Mouse (Mus musculus) leukemia stem cell, adult 10-12 weeks (primary cell): ENCODE measurements around the gene Hbq1b. TPM values are rescaled to one million over a fixed set of nuclear protein-coding genes. Genes with fewer than 3 reads are reported as not detected.

Experiments
- polyA plus RNA-seq: library from polyadenylated mRNA; stranded (reverse); fragments of >175 nt; gene quantifications from 2 replicates; pipeline ENCODE4 v1.2.3, GENCODE M21; 2012; ENCODE audit warnings: low replicate concordance

Gene Hbq1b
- 2.8 and 4.7 TPM in 2 replicates for polyA plus RNA-seq

GRCm38 (mm10) chr11:32286695-32287492, at the start of gene Hbq1b:
TSS of gene Hbq1b (plus strand) at chr11:32286965.

DNA sequence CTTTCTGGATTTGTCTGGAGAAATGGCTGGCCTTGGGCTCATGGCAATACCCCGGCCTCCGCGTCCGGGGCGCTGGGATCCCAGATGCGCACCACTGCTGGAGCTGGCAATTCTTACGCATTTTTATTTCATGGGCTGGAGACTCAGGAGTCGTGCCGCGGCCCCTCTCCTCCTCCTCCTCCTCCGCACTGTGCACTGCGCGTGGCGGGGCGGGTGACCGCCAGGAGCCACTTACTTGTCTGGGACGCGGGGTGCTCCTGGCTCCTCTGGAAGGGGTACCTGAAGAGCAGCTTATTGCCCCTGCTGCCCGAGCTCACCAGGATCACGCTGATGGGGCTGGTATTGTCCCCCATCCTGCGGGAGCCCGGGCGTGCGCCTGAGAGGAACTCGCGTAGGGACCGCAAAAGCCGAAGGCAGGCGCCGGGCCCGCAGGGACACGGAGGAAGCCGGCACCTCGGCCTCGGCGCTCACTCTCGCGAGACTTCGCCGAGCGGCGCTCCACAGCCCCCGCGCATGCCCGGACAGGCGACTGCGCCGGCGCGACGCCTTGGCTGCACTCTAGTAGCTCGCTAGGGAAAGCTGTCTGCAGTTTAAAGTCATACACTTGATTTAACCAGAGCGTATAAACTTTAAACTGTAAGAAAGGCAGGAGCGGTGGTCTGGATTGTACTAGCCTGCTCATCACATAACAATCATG, 19.4 kb upstream of the Hbq1b start, which contains the start of gene Nprl3:
Gene Nprl3 (minus strand): TSS at position 520 of the 697 bp plus-strand sequence.

DNA sequence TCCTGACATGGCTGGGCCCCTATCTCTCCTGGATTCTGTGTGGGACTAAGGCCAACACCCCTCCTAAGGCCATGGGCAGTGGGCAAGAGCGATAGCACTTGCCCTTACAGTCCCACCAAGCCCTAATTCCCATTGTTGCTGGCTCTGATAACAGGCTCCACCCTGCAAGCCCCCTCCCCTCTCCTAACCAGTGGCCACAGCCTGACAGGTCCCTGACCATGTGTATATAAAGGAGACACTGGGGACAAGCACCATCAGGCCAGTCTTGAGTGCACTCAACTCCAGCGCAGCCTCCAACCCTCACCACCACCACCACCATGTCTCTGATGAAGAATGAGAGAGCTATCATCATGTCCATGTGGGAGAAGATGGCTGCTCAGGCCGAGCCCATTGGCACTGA, 10.4 kb upstream of the Hbq1b start, which contains the start of gene Hba-x:
Gene Hba-x (plus strand): TSS at position 54 of the 400 bp plus-strand sequence.

DNA sequence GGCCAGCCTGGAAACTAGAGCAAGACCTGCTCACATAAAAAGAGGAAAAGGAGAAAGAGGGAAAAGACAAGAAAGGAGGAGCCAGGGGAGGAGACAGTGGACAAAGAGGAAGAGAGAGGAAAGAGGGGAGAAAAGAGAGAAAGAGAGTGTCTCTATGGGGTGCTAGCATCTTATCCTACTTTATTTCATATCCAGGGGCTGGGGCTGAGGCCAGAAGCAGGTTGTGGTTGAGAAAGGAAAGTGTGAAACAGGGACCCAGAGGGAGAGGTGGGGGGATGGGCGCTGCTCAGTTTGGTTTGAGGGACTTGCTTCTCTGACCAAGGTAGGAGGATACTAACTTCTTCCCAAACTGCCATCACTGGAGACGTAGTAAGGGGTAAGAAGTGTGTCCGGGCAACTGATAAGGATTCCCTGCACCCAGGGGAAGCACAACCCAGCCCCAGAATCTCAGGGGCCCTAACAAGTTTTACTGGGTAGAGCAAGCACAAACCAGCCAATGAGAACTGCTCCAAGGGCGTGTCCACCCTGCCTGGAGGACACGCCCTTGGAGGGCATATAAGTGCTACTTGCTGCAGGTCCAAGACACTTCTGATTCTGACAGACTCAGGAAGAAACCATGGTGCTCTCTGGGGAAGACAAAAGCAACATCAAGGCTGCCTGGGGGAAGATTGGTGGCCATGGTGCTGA, 3.5 kb upstream of the Hbq1b start, which contains the start of gene Hba-a1:
Gene Hba-a1 (plus strand): TSS at position 421 of the 687 bp plus-strand sequence.

GRCm38 (mm10) chr11:32296203-32296602, 9.4 kb downstream of the Hbq1b start, which contains the start of gene Hba-a2:
TSS of gene Hba-a2 (plus strand) at chr11:32296489.

GRCm38 (mm10) chr11:32299865-32300264, 13.1 kb downstream of the Hbq1b start, which contains the start of gene Hbq1a:
TSS of gene Hbq1a (plus strand) at chr11:32300069.

Other genes starting within 250 kb of the Hbq1b start
- gene Il9r, start 86.7 kb upstream of the Hbq1b start, polyA plus RNA-seq = 4.6 and 4.7 TPM in 2 replicates
- gene Snrnp25, start 81.5 kb upstream of the Hbq1b start, polyA plus RNA-seq = 19.5 and 33.5 TPM in 2 replicates
- 3.8 and 6.7 TPM in 2 replicates for gene Rhbdf1, start 64.7 kb upstream of the Hbq1b start, polyA plus RNA-seq
- 13.5 and 23.9 TPM in 2 replicates for gene Mpg, start 60.5 kb upstream of the Hbq1b start, polyA plus RNA-seq
- gene Nprl3, start 19.3 kb upstream of the Hbq1b start, polyA plus RNA-seq = 61.7 and 82.0 TPM in 2 replicates
- not detected in 2 replicates for gene Hba-x, start 10.6 kb upstream of the Hbq1b start, polyA plus RNA-seq
- 52,749 and 137,215 TPM in 2 replicates for gene Hba-a1, start 3.5 kb upstream of the Hbq1b start, polyA plus RNA-seq
- gene Hba-a2, start 9.5 kb downstream of the Hbq1b start, polyA plus RNA-seq = 23,584 and 73,933 TPM in 2 replicates
- gene Hbq1a, start 13.1 kb downstream of the Hbq1b start, polyA plus RNA-seq = not detected in 2 replicates
- 0.36 and 0.38 TPM in 2 replicates for gene Sh3pxd2b, start 60.9 kb downstream of the Hbq1b start, polyA plus RNA-seq
- gene Ubtd2, start 168.4 kb downstream of the Hbq1b start, polyA plus RNA-seq = 0.48 and 1.4 TPM in 2 replicates
- not detected in 2 replicates for gene Efcab9, start 245.1 kb downstream of the Hbq1b start, polyA plus RNA-seq
- 20.1 and 24.3 TPM in 2 replicates for gene Stk10, start 246.3 kb downstream of the Hbq1b start, polyA plus RNA-seq